Mouse (Mus musculus): ENCODE measurements around the gene Dlk2. TPM values are rescaled to one million over a fixed set of nuclear protein-coding genes. Genes with fewer than 3 reads are reported as not detected.
A peak's percentile ranks its signal among the peaks of the same experiment; 100 is the strongest.

Dlk2 gene
- polyA plus RNA-seq, 1 experiment from 2014 or later = 1.7 TPM

- no peaks in the 10 kb centered on the region for H3K27me3 ChIP-seq
- peak within 1 kb of the TSS; percentile 88 for H3K4me2 ChIP-seq
- peaks cover 8% of the 10 kb centered on the region; the same call in 1 of the 2 replicates for H3K4me1 ChIP-seq
- H3K9ac ChIP-seq = peak within 1 kb of the TSS; percentile 91
- peak; percentile 99 for ATAC-seq (ENCODE audit: borderline replicate concordance, extremely low read depth, low FRiP score, low TSS enrichment)
- H3K36me3 ChIP-seq = 0 out of 2 replicates have a peak, but pooled peaks cover 6% of the 10 kb centered on the region
- under 1% methylated on average over 40 of the region's 40 CpGs for WGBS
- H3K9me3 ChIP-seq = no peaks in the 10 kb centered on the region
- H3K27ac ChIP-seq = peak within 1 kb of the TSS; percentile 95
- H3K4me3 ChIP-seq = peak within 1 kb of the TSS; percentile 86
These were observed 30.8 kb downstream of the Dlk2 start, which contains the start of gene Abcc10 for GRCm38 (mm10) chr17:46327906-46328534. Gene Abcc10 (minus strand): TSS chr17:46328352.

- Histone ChIP-seq H3K4me3 (peak overlapping the region; percentile 86; the same call in 1 of the 2 replicates), H3K9me3 (no peaks in the 10 kb centered on the region), H3K4me1 (peaks cover 8% of the 10 kb centered on the region; the same call in 1 of the 2 replicates), H3K4me2 (peak overlapping the region; percentile 88), H3K36me3 (no peaks in the 10 kb centered on the region), H3K27me3 (no peaks in the 10 kb centered on the region), H3K9ac (no peak overlapping the region), H3K27ac (peak overlapping the region; percentile 95)
- ATAC-seq (ENCODE audit: borderline replicate concordance, extremely low read depth, low FRiP score, low TSS enrichment) = no peak
- 60% methylated on average over 6 of the region's 6 CpGs for WGBS
These were observed 31.5 kb downstream of the Dlk2 start for GRCm38 (mm10) chr17:46328723-46329122.

GRCm38 (mm10) chr17:46336475-46336874, 39.3 kb downstream of the Dlk2 start:
- H3K27ac ChIP-seq = no peak overlapping the region
- no peaks in the 10 kb centered on the region for H3K27me3 ChIP-seq
- ATAC-seq (ENCODE audit: borderline replicate concordance, extremely low read depth, low FRiP score, low TSS enrichment) = no peak
- H3K4me2 ChIP-seq = no peak overlapping the region
- 22% methylated on average over 5 of the region's 5 CpGs for WGBS
- H3K36me3 ChIP-seq = no peaks in the 10 kb centered on the region
- H3K4me1 ChIP-seq = no peaks in the 10 kb centered on the region
- no peak overlapping the region for H3K9ac ChIP-seq
- H3K9me3 ChIP-seq = no peaks in the 10 kb centered on the region
- H3K4me3 ChIP-seq = no peak overlapping the region

- Histone ChIP-seq H3K27ac (no peak overlapping the region), H3K4me1 (no peaks in the 10 kb centered on the region), H3K9ac (no peak overlapping the region), H3K4me2 (no peak overlapping the region), H3K27me3 (no peaks in the 10 kb centered on the region), H3K36me3 (no peaks in the 10 kb centered on the region), H3K4me3 (no peak overlapping the region), H3K9me3 (peaks cover 4% of the 10 kb centered on the region; the same call in 1 of the 2 replicates)
- WGBS = 66% methylated on average over 7 of the region's 7 CpGs
- no peak for ATAC-seq (ENCODE audit: borderline replicate concordance, extremely low read depth, low FRiP score, low TSS enrichment)
These were observed 44.0 kb downstream of the Dlk2 start for GRCm38 (mm10) chr17:46341208-46341607.

DNA sequence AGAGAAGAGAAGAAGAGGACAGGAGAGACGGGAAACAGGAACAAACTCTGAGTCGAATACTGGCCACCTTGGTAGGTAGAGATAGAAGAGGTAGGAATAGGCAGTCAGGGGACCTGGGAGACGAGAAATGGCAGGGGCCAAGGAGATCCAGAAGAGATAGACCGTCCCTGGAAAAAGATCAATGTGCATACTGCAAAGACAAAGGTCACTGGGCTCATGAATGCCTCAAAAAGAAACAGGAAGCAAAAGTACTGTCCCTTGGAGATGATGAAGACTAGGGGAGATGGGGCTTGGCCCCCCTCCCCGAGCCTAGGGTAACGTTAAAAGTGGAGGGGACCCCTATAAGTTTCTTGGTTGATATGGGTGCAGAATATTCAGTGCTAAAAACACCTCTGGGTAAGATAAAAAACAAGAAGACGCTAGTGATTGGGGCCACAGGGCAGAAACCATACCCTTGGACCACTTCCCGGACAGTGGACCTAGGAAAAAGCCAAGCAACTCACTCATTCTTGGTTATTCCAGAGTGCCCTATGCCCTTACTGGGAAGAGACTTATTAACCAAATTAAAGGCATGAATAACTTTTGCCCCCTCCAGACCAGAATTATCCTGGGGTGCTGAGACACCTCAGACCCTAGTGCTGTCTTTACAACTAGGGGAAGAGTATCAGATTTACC, 53.9 kb downstream of the Dlk2 start:
- H3K4me1 ChIP-seq = no peaks in the 10 kb centered on the region
- no peaks in the 10 kb centered on the region for H3K36me3 ChIP-seq
- H3K9me3 ChIP-seq = no peaks in the 10 kb centered on the region
- no peak overlapping the region for H3K4me3 ChIP-seq
- no peak overlapping the region for H3K4me2 ChIP-seq
- no peak overlapping the region for H3K9ac ChIP-seq
- no peaks in the 10 kb centered on the region for H3K27me3 ChIP-seq
- 81% methylated on average over 8 of the region's 8 CpGs for WGBS
- no peak overlapping the region for H3K27ac ChIP-seq
- no peak for ATAC-seq (ENCODE audit: borderline replicate concordance, extremely low read depth, low FRiP score, low TSS enrichment)

Other genes with a start within 250 kb of the Dlk2 start
- gene Mrps18a, start 186.4 kb upstream of the Dlk2 start, polyA plus RNA-seq (2015; fragmentation: Nextera tagmentation; extraction: Ambion mirVana) = 143 TPM in 2 replicates
- 17.0 and 19.4 TPM in 2 replicates for gene Rsph9, start 153.2 kb upstream of the Dlk2 start, polyA plus RNA-seq (2015; fragmentation: Nextera tagmentation; extraction: Ambion mirVana)
- gene Mad2l1bp, start 143.9 kb upstream of the Dlk2 start, polyA plus RNA-seq (2015; fragmentation: Nextera tagmentation; extraction: Ambion mirVana) = 50.3 and 51.8 TPM in 2 replicates
- gene Gtpbp2, start 136.4 kb upstream of the Dlk2 start, polyA plus RNA-seq (2015; fragmentation: Nextera tagmentation; extraction: Ambion mirVana) = 40.5 and 50.9 TPM in 2 replicates
- 21.4 and 21.9 TPM in 2 replicates for gene Polh, start 94.8 kb upstream of the Dlk2 start, polyA plus RNA-seq (2015; fragmentation: Nextera tagmentation; extraction: Ambion mirVana)
- 34.6 and 35.5 TPM in 2 replicates for gene Xpo5, start 94.6 kb upstream of the Dlk2 start, polyA plus RNA-seq (2015; fragmentation: Nextera tagmentation; extraction: Ambion mirVana)
- gene Polr1c, start 49.4 kb upstream of the Dlk2 start, polyA plus RNA-seq (2015; fragmentation: Nextera tagmentation; extraction: Ambion mirVana) = 84.6 and 92.4 TPM in 2 replicates
- gene Yipf3, start 49.3 kb upstream of the Dlk2 start, polyA plus RNA-seq (2015; fragmentation: Nextera tagmentation; extraction: Ambion mirVana) = 102 and 118 TPM in 2 replicates
- 0.66 and 0.79 TPM in 2 replicates for gene Lrrc73, start 43.9 kb upstream of the Dlk2 start, polyA plus RNA-seq (2015; fragmentation: Nextera tagmentation; extraction: Ambion mirVana)
- gene Tjap1, start 14.4 kb upstream of the Dlk2 start, polyA plus RNA-seq (2015; fragmentation: Nextera tagmentation; extraction: Ambion mirVana) = 36.2 and 37.5 TPM in 2 replicates
- 3.9 and 5.3 TPM in 2 replicates for gene Abcc10, start 30.9 kb downstream of the Dlk2 start, polyA plus RNA-seq (2015; fragmentation: Nextera tagmentation; extraction: Ambion mirVana)
- gene Zfp318, start 86.3 kb downstream of the Dlk2 start, polyA plus RNA-seq (2015; fragmentation: Nextera tagmentation; extraction: Ambion mirVana) = 8.9 and 9.8 TPM in 2 replicates
- gene Crip3, start 131.5 kb downstream of the Dlk2 start, polyA plus RNA-seq (2015; fragmentation: Nextera tagmentation; extraction: Ambion mirVana) = 1.7 and 7.8 TPM in 2 replicates
- gene Slc22a7, start 141.0 kb downstream of the Dlk2 start, polyA plus RNA-seq (2015; fragmentation: Nextera tagmentation; extraction: Ambion mirVana) = 0.29 TPM in 1 of 2 replicates, not detected in the other
- gene Ttbk1, start 190.3 kb downstream of the Dlk2 start, polyA plus RNA-seq (2015; fragmentation: Nextera tagmentation; extraction: Ambion mirVana) = 0.04 and 0.11 TPM in 2 replicates
- 43.0 and 51.3 TPM in 2 replicates for gene Dnph1, start 199.3 kb downstream of the Dlk2 start, polyA plus RNA-seq (2015; fragmentation: Nextera tagmentation; extraction: Ambion mirVana)
- gene Cul9, start 249.0 kb downstream of the Dlk2 start, polyA plus RNA-seq (2015; fragmentation: Nextera tagmentation; extraction: Ambion mirVana) = 2.9 and 3.4 TPM in 2 replicates

All from lung, embryonic 15.5 days (tissue).